Mouse (Mus musculus) T-cell, adult 2 months (primary cell): ENCODE measurements around the gene Vmn1r63.
"Not testable (repeated sequence)": the region's sequence is repeated elsewhere in the genome, so short reads cannot be mapped to it uniquely, and the experiment has no call there.

ENCODE experiments used
- DNase-seq: peaks from one replicate; pipeline ENCODE4 v3.0.0; 2022; ENCODE audit warnings: low spot score

Vmn1r63 gene

GRCm38 (mm10) chr7:5805345-5805744, at the start of gene Vmn1r63:
Vmn1r63 (minus strand) TSS chr7:5805445.
- not testable (repeated sequence) for DNase-seq
